Mouse (Mus musculus) frontal cortex, postnatal 10 days (tissue): ENCODE measurements around the gene Msrb2.

ENCODE experiments used
- DNase-seq, 2 experiments: peaks; one replicate each; pipeline ENCODE4 v3.0.0; 2022; ENCODE audit warnings: low spot score in 2 of 2, mixed read lengths in 1 of 2

Msrb2 gene

DNA sequence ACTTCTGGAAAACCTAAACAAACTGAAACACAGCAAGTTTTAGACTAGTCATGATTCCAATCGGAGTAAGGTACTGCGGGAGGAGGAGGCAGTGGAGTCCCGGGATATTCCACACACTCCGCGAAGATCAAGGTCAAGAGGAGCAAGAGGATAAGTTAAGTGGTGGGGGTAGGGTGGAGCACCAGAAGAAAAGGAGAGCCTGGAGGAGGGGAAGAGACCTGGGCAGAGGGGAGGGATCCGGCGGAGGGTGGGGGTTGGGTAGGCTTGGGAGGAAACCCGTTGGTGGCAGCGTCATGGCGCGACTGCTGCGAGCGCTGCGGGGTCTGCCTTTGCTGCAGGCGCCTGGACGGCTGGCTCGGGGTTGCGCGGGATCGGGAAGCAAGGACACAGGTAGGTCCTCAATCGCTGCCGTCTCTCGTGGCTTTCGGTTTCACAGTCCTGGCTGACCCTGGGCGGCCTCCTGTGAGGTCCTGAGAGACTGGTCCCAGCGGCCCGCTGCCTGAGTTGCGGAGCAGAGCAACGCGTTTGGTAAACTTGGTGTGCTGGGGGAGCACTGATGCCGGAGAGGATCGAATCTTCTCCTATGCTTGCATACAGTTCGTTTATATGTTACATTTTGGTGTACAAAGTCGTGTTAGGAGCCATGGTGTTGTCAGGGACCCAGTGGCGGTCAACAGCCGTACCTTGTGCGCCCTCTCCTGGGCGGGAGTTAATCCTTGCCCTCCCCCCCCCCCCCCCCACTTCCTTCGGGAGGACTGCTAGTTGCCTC, at the start of gene Msrb2:
Gene Msrb2, plus strand, starts transcription at position 51 of the 769 bp plus-strand sequence.
- DNase-seq: peak; percentile 26 to 62

DNA sequence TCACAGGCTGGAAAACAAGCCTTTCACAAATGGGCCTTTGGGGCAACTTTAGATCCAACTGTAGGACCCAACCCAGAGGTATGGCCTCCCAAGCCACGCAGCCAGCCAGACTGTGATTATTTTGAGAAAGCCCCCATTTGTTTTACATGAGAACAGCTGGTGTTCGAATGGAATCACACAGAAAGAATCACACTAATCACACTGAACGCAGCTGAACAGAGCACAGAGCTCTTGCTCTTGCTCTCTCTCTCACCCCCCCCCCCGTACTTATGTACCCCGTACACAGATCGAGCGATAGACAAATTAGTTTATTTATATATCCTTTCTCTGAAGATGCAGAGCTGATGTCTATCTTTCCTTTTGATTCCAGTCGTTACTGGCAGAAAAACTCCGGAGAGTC, 48.8 kb upstream of the Msrb2 start:
- no peak for DNase-seq

DNA sequence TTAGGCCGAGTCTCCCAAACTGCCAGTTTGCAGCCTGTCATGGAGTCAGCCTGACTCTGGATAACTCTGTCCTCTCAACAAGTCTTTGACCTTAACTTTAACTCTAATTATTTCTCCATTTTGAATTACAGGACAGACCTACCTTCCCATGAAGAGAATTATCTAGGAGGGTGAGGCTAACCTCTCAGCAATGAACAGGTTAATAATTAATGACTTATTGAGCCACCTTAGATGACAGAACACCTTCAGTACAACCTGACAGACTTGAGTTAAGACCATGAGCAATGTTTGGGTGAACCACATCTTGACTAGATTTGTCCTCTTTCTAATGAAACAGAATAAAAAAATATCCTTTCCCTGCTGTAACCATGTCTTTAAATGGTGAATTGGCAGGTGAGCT, 44.9 kb upstream of the Msrb2 start:
- DNase-seq: no peak

DNA sequence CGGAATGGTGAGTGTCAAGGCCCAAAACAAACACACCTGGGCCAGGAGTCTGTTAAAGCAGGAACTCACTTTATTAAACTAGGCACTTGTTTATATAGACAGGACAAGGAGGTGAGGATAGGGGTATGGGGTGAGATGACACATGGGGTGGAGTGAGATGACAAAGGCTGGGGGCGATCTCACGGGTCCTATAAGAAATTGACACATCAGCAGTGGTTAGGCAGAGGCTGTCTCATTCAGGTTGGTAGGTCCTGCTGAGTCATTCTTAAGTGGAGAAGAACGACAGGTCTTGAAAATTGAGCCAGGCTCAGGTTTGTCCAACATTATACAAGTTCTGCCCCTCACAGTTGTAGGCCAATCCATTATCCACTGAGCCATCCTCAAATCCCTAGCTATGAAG, 43.4 kb upstream of the Msrb2 start:
- no peak for DNase-seq

DNA sequence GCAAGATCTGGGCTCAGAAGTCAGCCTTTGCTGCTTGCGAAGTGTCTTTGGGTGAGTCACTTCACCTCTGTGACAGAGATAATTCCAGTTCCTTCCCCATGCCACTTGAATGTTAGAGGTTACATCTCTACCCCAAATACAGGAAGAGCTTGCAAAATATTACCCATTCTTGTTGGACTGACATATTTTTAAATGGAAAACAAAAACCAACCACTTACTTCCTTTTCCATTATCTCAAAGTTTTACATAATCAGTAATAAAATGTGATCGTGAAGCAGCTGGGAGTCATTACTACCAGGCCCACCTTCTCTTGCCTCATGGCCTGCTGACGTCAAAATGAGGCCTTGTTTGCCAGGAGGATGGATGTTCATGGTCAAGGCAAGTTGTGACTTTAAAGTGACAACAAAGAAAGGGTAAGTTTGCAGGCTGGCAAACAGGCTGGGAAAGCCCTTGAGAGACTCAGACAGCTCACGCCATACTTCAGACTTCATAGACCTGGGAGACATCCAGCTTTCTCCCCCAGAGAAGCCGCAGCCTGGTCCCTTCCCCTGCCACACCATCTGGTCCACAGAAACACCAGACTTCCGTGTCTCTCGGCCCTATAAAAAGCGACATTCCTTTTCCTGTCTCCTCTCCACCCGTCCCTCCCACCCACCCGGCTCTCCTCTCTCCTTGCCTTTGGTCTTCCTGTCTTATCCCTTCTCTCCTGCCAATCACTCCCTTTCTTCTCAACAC, 27.2 kb upstream of the Msrb2 start:
- DNase-seq: peak; percentile 45 to 51

DNA sequence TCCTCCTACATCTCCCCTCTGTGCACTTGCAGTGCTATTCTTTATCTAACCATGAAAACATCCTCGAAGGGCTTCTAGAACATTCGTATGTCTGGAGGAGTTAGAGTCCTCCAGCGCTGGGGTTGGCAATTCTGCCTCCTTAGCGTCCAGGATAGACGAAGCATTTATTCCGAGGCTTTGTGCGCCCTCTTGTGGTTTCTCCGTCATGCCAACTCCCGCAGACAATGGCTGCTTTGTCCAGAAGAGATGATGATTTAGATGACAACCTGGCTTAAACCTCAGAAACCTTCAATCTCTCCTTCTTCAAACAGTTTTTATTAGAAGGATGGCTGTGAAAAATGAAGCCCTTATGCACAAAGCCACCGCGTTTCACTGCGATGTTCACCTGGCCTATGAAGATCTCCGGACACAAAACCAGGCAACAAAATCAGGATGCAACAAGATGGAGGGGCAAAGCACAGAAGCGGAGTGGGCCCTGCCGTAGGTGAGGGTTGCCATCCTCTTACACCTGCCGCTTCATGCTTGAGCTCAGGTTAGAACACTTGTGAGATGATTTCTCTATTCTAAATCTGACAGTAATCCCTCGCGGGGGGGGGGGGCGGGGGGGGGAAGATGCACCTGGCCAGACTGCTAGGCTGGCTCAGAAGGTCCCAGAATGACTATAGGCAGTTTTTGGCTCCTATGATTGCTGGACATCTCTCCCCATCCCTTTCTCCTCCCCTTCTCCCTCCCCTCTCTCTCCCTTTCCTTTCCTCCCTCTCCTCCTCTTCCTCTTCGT, 26.4 kb upstream of the Msrb2 start:
- peak; percentile 63 to 84 for DNase-seq

DNA sequence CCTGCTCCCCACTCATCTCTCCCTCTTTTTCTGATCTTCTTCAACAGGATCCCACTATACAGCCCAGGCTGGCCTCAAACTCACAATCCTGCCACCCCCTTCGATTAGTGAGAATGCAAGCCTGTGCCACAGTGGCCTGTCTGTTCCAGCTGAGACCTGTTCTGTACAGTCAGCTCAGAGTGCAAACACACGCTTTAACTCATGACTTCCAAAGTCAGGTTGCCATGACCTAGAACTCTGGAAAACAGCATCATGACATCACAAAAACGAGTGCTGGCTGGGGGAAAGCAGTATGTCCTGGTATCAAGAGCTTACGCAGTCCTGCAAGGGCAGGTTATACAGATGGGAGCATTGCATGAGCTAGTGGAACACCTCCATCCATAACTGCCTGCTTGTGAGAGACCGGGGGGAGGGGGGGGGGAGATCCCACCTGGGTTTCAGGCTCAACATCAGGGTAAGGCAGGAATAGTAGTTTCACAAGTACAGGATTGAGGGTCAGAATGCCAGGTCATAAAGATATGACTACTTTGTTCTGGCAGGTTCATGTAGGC, 25.8 kb upstream of the Msrb2 start:
- no peak for DNase-seq

DNA sequence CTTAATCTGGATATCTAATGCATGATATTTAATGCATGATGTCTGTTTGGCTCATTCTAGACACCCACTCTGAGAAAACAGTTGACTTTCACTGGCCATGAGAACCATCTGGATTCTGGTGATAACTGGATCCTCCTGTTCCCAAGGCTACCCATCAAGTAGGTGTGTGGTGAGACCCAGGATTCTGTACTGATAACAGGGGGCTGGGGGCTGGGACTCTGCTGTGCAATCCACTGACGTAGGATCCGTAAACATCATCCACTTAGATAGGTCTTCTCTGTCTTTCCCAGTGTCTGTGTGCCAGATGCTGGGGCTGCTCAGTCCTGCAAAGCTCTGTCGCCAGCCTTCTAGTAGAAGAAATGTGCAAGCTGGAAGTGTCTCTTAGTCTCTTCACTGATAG, 22.8 kb upstream of the Msrb2 start:
- no peak for DNase-seq

DNA sequence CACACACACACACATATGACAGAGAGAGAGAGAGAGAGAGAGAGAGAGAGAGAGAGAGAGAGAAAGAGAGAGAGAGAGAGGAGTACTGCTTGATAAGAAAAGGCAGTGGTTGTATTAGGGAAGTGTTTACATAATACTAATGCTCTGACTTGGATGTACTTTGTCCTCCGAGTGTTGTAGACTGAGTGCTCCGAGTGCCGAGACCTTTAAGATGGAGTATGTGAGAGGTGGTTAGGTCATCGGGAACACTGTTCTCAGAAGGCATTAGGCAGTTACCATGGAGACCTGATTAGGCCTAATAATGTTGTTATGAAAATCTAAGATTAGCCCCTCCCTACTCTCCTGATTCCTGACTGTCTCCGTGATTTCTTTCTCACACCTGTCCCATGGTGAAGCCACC, 21.1 kb upstream of the Msrb2 start:
- DNase-seq: no peak

DNA sequence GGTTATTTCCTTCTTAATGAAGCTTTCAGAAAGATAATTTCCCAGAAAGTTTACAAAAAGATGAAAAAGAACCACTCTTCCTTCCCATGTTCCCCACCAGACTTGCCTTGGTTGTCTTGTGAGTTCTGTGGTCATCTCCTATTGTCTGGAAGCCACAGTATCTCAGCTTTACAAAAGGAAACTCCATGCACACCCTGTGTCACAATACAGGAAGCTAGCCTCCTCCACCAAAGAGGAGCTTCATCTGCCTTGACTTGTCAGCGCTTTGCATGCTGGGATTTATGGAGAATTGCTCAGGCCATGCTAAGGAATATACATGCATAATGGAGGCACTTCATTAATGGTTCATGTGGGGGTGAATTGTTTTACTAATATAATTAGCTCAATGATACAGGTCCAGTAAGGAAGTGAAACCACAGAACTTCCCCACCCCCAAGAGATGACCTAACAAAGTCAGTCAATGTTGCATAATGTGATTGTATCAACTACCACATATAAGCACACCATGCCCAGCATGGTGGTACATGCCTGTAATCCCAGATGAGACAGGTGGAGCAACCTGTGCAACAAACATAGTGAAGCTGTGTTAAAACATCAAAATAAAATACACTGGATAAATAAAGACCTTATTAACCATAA, 19.5 kb upstream of the Msrb2 start:
- no peak for DNase-seq

DNA sequence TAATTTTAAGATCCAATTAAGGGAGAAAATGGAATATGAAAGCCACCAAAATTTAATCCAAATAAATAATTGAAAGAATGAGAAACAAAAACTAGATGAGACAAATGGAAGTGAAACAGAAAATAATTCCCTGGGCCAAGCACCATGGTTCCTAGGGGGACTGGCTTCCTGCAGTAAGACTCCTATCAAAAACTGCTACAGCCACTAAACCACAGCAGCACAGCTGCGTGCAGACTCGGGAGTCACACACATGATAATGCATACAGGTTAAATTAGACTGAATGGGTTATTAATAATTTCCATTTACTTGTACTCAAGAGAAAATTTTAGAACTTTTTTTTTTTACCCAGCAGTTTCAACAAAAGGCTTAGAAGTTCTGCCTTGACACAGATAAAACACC, 18.1 kb upstream of the Msrb2 start:
- DNase-seq: no peak

DNA sequence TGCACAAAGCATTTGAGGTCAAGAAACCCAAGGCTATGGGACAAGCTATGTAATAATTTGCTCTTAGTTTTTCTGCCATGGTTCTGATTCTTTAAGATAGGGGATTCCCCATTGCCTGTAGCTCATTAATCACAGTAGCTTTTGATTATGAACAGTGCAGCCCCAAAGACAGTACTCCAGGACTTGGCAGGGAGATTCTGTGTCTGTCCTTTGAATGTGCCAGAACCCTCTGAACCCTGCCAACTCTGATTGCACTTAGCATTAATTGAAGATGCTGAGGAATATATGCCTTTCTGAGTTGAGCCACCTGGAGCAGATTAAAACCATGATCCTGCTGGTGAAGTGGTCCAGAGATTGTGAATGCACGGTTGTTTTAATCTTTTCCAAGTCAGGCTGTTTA, 8.4 kb upstream of the Msrb2 start:
- DNase-seq: no peak

DNA sequence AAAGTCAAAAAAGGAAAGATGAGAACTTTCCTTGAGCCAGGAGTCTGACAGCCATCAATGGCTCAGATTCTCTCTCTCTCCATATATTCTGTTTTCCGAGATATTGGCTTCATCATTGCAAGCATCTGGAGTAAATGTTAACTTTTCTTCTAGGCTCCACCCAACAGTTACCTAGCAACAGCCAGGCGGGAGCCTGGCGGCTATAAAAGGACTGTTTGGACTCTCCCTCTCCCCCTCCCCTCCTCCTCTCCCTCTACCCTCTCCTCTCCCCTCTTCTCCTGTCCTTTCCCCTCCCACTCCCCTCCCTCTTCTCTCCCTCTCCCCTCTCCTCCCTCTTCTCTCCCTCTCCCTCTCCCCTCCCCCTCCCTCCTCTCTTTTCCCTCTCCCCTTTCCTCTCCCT, 4.8 kb upstream of the Msrb2 start:
- DNase-seq: no peak

DNA sequence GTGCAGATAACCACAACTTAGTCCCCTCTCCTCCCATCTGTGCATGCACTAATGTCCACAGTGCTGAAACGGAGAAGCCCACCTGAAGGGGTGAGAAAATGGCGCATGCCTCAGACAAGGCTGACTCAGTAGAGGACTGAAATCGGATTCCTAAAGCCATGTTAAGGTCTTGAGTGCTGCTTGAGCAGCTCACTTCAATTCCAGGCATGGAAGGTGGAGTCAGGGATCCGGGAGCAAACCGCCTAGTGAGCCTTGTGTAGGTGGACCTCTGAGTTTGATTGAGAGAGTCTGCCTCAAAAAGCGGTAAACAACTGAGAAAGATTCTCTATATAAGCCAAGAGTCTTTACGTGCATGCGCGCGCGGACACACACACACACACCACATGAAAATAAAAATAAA, 4.1 kb upstream of the Msrb2 start:
- no peak for DNase-seq

DNA sequence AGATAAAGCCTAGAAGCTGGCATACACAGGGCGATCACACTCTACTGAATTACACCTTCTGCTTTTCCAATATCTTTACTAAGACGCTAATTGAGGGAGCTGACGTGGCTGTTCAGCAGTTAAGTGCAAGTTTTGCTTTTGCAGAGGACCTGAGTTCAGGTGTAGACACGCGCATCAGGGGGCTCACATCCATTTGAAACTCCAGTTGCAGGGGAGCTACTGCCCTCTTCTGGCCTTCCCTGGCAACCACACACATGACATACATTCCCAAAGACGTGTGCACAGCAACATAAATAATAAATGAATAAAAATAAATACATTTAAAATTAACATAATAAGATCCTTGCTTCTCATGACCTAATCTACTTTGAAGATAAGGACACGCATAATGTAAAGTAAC, 2.5 kb downstream of the Msrb2 start:
- no peak for DNase-seq

DNA sequence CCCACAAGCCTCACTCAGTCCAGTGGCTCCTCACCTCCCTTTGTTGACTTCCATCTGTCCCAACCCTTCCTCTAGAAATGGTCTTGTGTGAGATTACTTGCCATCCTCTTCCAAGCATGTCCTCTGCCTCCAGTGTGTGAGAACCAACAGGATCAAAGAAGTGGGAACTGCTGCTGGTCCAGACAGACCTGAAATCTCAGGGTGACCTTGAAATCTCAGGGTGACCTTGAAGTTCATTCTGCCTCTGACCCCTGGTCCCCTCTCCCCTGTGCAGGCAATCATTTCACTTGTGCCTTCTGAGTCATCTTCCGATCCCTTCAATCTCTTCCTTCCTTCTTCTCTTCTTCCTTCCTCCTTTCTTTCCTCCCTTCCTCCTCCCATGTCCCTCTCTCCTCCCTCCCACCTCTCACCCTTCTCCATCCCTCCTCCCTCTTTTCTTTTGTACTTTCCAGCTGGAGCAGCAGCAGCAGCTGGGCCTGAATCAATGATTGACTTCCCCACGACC, 9.3 kb downstream of the Msrb2 start:
- DNase-seq: no peak

DNA sequence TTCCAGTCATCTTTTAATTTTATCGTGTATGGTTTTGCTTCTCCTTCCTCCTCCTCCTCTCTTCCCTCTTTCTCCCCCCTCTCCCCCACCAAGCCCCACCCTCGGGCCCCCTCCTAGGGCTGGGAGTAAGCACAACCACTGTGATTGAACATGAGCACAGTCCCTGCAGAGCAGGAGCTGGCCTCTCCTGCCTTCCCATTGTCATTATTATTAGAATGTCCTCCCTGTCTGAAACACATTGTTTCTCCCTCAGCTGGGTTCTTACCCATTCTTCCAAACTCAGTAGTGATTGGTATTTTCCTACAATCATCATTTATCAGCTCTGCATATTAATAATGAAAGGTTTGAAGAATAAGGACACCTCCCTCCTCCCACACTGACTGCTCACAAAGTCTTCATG, 9.7 kb downstream of the Msrb2 start:
- no peak for DNase-seq

DNA sequence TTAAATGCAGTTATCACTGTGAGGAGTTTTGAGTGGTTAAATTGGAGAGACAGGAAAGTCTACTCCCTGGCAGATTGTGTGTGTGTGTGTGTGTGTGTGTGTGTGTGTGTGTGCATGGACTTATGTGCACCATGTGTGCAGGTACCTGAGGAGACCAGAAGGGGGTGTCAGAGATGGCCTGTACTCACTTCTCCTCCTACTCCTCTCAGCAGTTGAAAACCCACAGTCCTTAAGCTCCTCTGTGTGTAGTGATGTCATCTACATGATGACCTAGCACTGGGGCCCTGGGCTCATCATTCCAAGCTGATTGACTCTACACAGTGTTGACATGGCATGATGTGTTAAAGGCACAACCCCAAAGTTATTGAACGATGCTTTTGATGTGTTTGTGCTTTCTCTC, 11.0 kb downstream of the Msrb2 start:
- DNase-seq: no peak

DNA sequence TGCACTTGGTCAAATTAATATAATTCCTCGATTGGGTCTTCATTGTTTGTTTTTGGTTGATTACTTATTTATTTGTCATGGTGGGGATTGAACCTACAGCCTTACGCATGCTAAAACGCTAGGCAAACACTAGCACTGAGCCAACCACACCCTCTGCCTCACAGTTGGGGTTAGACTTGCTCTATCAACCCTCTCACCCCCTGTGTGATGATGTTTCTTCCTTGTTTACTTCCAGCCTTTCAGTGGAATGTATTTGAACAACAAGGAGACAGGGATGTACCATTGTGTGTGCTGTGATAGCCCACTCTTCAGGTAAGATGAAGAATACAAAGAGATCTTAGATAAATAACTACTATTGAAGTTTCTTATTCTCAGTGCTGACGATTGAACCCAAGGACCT, 11.8 kb downstream of the Msrb2 start:
- no peak for DNase-seq

DNA sequence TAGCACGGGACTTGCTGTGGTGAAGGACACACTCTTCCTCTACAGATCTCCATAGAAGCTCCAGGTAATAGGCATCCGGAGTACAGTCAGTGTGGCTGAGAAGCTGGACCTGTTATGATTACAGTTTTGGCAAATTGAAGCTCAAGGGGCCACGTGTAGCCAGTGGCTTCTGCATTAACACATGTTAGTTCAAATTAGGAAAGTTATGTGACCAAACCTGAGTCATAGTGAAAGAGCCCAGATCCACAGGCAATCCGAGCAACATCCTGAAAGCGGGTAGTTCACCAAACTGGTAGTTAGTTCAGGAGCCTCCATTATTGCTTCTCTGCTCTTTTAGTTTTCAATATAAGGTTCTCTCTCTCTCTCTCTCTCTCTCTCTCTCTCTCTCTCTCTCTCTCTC, 14.5 kb downstream of the Msrb2 start:
- DNase-seq: no peak

DNA sequence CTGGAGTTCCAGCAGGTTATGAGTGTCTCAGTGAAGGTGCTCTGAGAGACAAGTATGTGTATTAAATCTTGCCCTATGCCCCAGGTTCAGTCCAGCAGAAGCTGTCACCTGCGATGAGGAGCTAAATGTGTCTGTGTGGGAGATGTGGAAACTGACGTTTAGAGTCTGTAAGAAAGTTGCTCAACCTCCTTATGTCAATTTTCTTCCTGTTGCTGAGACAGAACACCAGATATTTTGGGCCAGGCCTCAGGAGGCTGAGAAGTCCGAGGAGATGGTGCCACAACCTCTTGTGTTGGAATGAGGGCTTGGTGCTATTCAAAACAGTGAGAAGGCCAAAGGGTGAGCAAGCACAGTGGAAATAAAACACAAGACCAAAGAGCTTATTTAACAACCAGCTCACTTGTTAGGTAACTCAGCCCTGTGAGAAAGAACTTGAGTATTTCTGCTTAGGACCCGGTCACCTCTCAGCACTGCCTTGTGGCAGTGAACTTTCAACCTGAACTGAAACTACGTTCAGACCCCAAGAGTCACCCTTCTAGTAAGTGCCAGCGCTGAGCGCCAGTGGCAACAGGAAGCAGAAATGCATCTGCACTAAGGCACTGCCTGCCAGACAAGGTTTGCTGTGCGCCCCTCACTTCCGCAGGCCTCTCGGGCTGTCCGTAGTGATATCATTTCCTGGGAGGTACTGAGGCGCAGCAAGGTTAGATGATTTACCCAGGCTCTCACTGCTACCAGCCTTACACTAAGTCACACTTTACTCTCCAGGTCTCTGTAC, 17.3 kb downstream of the Msrb2 start:
- no peak for DNase-seq
